Mouse (Mus musculus) layer of hippocampus, postnatal 36 days (tissue): ENCODE data around the gene Nmnat2. TPM values are rescaled to one million over a fixed set of nuclear protein-coding genes. Genes with fewer than 3 reads are reported as not detected.

Experiments
- DNase-seq, 2 experiments: peaks; one replicate each; pipeline ENCODE4 v3.0.0; 2022
- total RNA-seq, 2 experiments: library from RNA; stranded (reverse); gene quantifications; 2 replicates each; pipeline ENCODE4 v1.2.3; 2021

Nmnat2 gene
- total RNA-seq: 100 to 1,000 TPM; 131 to 133 TPM

GRCm38 (mm10) chr1:152954821-152955523 lies at the start of gene Nmnat2:
Gene Nmnat2, plus strand, starts transcription at chr1:152954993.
- peak; percentile 75 for DNase-seq

- no peak for DNase-seq
These were observed 41.0 kb upstream of the Nmnat2 start for GRCm38 (mm10) chr1:152913483-152914460.

GRCm38 (mm10) chr1:152915766-152916165 lies 39.0 kb upstream of the Nmnat2 start:
- no peak for DNase-seq

- DNase-seq: no peak
These were observed 37.9 kb upstream of the Nmnat2 start for GRCm38 (mm10) chr1:152916936-152917335.

GRCm38 (mm10) chr1:152917626-152918025 lies 37.2 kb upstream of the Nmnat2 start:
- no peak for DNase-seq

GRCm38 (mm10) chr1:152921786-152922185 lies 33.0 kb upstream of the Nmnat2 start:
- no peak for DNase-seq

- DNase-seq: no peak
These were observed 20.8 kb upstream of the Nmnat2 start for GRCm38 (mm10) chr1:152933962-152934361.

- DNase-seq: no peak
These were observed 19.3 kb upstream of the Nmnat2 start for GRCm38 (mm10) chr1:152935476-152935875.

- DNase-seq: no peak
These were observed 18.4 kb upstream of the Nmnat2 start for GRCm38 (mm10) chr1:152936365-152936764.

GRCm38 (mm10) chr1:152942977-152943376 lies 11.8 kb upstream of the Nmnat2 start:
- DNase-seq: no peak

GRCm38 (mm10) chr1:152954167-152954566 lies 626 bp upstream of the Nmnat2 start:
- DNase-seq: no peak

- DNase-seq: peak; percentile 18 to 29
These were observed 895 bp downstream of the Nmnat2 start for GRCm38 (mm10) chr1:152955564-152956211.

GRCm38 (mm10) chr1:152956221-152956620 lies 1.4 kb downstream of the Nmnat2 start:
- DNase-seq: peak; percentile 23 to 41

- DNase-seq: no peak
These were observed 9.6 kb downstream of the Nmnat2 start for GRCm38 (mm10) chr1:152964344-152964743.

GRCm38 (mm10) chr1:152966222-152966621 lies 11.4 kb downstream of the Nmnat2 start:
- no peak for DNase-seq

- no peak for DNase-seq
These were observed 11.9 kb downstream of the Nmnat2 start for GRCm38 (mm10) chr1:152966686-152967085.

- no peak for DNase-seq
These were observed 14.3 kb downstream of the Nmnat2 start for GRCm38 (mm10) chr1:152969081-152969480.

- DNase-seq: no peak
These were observed 18.2 kb downstream of the Nmnat2 start for GRCm38 (mm10) chr1:152972957-152973356.

- no peak for DNase-seq
These were observed 18.6 kb downstream of the Nmnat2 start for GRCm38 (mm10) chr1:152973421-152973820.

GRCm38 (mm10) chr1:152973861-152974260 lies 19.1 kb downstream of the Nmnat2 start:
- no peak for DNase-seq

GRCm38 (mm10) chr1:152975144-152975543 lies 20.4 kb downstream of the Nmnat2 start:
- DNase-seq: no peak

- DNase-seq: no peak
These were observed 23.9 kb downstream of the Nmnat2 start for GRCm38 (mm10) chr1:152978700-152979099.

- DNase-seq: no peak
These were observed 28.6 kb downstream of the Nmnat2 start for GRCm38 (mm10) chr1:152983416-152983815.
